Mouse (Mus musculus): ENCODE data around the gene Ms4a12. TPM values are rescaled to one million over a fixed set of nuclear protein-coding genes. Genes with fewer than 3 reads are reported as not detected.

The Ms4a12 gene
- not detected for polyA plus RNA-seq (2017; shearing (Covaris generic))

GRCm38 (mm10) chr19:11232348-11232747 lies at the start of gene Ms4a12:
Gene Ms4a12, minus strand, starts transcription at chr19:11232448.

GRCm38 (mm10) chr19:11266052-11266845 lies 34.0 kb upstream of the Ms4a12 start, which contains the start of gene Ms4a1:
Gene Ms4a1, minus strand, starts transcription at chr19:11266241.

DNA sequence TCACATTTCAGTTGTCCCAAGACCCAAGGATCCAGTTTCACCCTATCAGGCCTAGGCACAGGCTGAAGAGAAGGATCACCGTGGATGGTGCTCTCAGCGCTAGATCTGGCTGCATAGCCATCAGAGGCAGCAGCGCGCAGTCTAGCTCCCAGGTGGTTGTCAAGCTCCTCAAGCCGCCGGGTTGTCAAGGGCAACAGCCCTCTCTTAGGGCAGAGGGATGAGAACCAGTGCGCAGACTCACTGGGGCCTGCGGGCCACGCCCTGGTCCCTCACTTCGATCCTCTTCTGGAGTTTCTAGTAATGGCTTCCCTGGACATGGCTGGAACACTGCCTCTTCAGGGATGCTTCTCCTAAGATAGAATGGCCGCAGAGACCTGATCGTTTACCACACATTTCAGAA lies 35.7 kb downstream of the Ms4a12 start, which contains the start of gene Ms4a13:
Ms4a13 (minus strand) TSS at position 192 of the 400 bp plus-strand sequence.

DNA sequence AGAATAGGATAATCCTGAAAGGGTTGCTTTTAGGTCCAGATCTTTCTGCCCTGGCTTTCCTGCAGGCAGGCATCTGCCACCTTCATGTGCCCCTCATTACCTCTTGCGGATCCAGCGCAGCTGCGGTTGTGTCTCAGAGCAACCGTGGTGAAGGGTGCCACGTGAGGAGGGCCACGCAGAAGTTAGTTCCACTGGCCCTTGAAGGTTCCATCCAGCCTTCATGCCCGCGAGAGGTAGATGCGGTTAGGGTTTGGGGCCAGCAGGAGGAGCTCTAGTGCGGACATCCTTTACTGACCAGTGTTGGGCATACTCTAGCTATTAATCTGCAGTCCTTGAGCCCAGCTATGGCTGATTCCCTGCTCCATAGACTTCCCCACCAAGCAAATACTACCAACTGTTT lies 67.1 kb downstream of the Ms4a12 start, which contains the start of gene 1700025F22Rik:
1700025F22Rik (minus strand) TSS at position 149 of the 400 bp plus-strand sequence.

Other genes with a start within 250 kb of the Ms4a12 start
- gene Ms4a15, start 239.2 kb downstream of the Ms4a12 start, polyA plus RNA-seq (2017; shearing (Covaris generic)), result not detected
- not detected for gene Ms4a18, start 214.4 kb downstream of the Ms4a12 start, polyA plus RNA-seq (2017; shearing (Covaris generic))
- not detected for gene Ms4a8a, start 151.3 kb downstream of the Ms4a12 start, polyA plus RNA-seq (2017; shearing (Covaris generic))
- not detected for gene 1700017D01Rik, start 101.6 kb downstream of the Ms4a12 start, polyA plus RNA-seq (2017; shearing (Covaris generic))
- not detected for gene 1700025F22Rik, start 67.1 kb downstream of the Ms4a12 start, polyA plus RNA-seq (2017; shearing (Covaris generic))
- not detected for gene Ms4a13, start 35.7 kb downstream of the Ms4a12 start, polyA plus RNA-seq (2017; shearing (Covaris generic))
- 1.3 TPM for gene Ms4a1, start 33.8 kb upstream of the Ms4a12 start, polyA plus RNA-seq (2017; shearing (Covaris generic))
- not detected for gene Ms4a5, start 51.4 kb upstream of the Ms4a12 start, polyA plus RNA-seq (2017; shearing (Covaris generic))
- gene Ms4a14, start 82.0 kb upstream of the Ms4a12 start, polyA plus RNA-seq (2017; shearing (Covaris generic)), result not detected
- gene Ms4a7, start 103.7 kb upstream of the Ms4a12 start, polyA plus RNA-seq (2017; shearing (Covaris generic)), result 0.21 TPM
- gene Ms4a4a, start 143.1 kb upstream of the Ms4a12 start, polyA plus RNA-seq (2017; shearing (Covaris generic)), result 2.8 TPM
- gene Ms4a4c, start 172.3 kb upstream of the Ms4a12 start, polyA plus RNA-seq (2017; shearing (Covaris generic)), result 100 TPM
- gene Ms4a4b, start 211.1 kb upstream of the Ms4a12 start, polyA plus RNA-seq (2017; shearing (Covaris generic)), result 3,877 TPM
- 18.1 TPM for gene Ms4a6c, start 236.9 kb upstream of the Ms4a12 start, polyA plus RNA-seq (2017; shearing (Covaris generic))